Mouse (Mus musculus): ENCODE measurements around the gene Xpnpep3.
A peak's percentile ranks its signal among the peaks of the same experiment; 100 is the strongest.

Xpnpep3 gene

DNA sequence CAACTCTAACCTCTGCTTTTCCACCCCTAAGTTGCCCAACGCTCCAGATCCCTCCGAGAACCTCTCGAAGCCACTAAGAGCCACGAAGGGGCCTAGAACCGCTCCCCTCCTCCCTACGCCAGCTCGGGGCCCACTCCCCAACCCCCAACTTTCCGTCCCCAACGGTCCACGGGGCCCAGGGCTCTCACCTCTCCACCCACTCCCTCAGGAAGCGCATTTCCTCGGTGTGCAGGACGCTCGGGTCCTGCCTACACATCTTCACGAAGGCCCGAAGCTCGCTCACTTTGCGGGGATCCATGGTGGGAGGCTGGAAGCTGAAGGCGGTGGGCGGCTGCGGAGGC lies 671 bp upstream of the Xpnpep3 start:
- no peak for DNase-seq (ENCODE audit: inconsistent ontology term)

DNA sequence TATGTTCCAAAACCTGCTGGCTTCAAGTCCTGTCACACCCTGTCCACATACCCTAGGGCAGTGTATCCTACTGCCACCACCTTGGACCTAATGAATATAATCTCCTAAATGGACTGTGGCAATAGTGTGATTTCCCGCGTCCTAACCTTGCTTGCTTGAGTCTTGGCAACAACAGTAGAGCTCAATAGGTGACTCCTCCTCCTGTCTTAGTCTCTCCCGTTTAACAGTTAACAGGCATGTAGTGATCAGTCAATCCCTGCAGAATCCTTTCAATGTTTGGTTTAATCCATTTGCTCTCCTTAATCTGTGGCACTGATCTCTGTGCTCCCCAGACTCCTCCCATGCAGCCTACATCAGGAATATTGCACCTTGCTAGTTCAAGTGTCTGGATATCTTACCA lies 5.1 kb downstream of the Xpnpep3 start:
- no peak for DNase-seq (ENCODE audit: inconsistent ontology term)

DNA sequence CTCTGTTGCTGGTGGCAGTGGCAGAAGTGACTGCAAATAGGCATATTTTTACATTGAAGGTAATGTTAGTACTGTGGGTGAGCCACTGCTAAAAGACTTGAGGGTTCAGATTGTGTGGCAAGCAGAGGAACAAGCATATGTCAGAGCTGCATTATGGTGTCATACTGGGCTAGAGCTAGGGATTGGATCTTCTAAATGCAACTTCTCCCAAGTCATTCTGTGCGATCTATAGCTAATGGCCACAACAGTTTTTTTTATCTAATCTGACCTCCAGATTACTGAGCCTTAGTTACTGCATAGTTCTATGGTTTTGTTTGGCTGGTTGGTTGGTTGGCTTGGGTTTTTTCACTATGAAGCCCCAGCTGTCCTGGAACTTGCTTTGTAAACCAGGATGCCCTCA lies 8.3 kb downstream of the Xpnpep3 start, which contains the start of gene Dnajb7:
Gene Dnajb7 (minus strand): TSS at position 101 of the 400 bp plus-strand sequence.
- no peak for DNase-seq (ENCODE audit: inconsistent ontology term)

DNA sequence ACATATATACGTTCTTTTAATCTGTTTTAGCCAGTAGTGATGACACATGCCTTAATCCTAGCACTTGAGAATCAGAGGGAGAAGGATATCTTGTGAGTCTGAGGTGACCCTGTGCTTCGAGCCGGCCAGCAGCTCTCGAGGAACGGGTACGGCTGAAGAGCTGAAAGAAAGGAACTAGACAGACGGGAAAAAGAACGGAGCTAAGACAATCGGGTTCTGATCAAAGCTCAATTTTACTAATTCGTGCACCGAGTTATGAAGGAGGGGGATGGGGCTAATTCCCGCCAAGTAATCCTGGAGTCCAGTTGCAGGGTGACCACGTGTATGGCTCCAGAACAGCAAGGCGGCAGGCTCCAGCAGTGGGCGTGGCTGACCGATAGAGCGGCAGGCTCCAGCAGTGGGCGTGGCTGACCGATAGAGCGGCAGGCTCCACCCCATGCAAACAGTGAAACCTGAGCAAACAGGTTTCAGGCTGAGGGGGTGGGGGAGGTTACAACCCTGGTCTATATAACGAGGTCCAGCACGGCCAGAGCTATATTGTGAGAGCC lies 16.9 kb downstream of the Xpnpep3 start:
- peak; percentile 17 for DNase-seq (ENCODE audit: inconsistent ontology term)

GRCm38 (mm10) chr15:81418065-81418464 lies 18.1 kb downstream of the Xpnpep3 start:
- DNase-seq (ENCODE audit: inconsistent ontology term): no peak

- DNase-seq (ENCODE audit: inconsistent ontology term): peak; percentile 82
Observed at GRCm38 (mm10) chr15:81421454-81421853, 21.5 kb downstream of the Xpnpep3 start.

GRCm38 (mm10) chr15:81422156-81422681 lies 22.3 kb downstream of the Xpnpep3 start:
- no peak for DNase-seq (ENCODE audit: inconsistent ontology term)

GRCm38 (mm10) chr15:81425311-81425710 lies 25.4 kb downstream of the Xpnpep3 start:
- DNase-seq (ENCODE audit: inconsistent ontology term): no peak

DNA sequence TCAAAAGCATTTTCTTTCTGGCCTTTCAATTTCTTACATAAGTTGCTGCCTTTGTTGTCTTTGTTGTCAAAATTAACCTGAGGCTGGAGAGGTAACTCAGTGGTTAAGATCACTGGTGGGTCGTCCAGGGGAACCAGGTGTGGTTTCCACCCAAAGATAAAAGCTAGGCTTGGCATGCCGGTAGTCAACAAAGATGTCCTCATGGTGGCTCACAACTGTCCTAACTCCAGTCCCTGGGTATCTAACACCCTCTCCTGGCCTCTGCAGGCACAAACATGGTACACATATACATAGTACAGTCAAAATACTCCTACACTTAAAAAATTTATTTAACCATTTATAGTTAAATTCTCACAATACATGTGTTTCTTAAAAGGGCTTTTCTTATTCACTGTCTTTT lies 28.0 kb downstream of the Xpnpep3 start:
- no peak for DNase-seq (ENCODE audit: inconsistent ontology term)

DNA sequence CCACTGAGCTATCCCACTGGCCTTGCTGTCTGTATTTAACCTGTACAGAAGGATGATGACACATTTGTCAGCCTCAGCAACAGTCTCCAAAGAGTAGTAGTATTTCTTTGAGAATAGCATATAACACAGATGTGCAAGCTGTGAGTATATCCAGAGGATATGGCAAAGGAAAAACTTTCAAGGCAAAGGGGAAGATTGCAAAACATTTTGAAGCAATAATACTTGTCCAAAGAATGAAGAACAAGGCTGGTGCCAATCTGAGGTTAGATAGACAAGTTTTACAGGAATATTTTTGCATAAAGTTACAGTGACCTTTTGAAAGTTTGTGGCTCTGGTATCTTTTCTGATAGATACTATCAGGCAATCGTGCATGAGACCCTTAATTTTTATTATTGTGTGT lies 31.3 kb downstream of the Xpnpep3 start:
- no peak for DNase-seq (ENCODE audit: inconsistent ontology term)

DNA sequence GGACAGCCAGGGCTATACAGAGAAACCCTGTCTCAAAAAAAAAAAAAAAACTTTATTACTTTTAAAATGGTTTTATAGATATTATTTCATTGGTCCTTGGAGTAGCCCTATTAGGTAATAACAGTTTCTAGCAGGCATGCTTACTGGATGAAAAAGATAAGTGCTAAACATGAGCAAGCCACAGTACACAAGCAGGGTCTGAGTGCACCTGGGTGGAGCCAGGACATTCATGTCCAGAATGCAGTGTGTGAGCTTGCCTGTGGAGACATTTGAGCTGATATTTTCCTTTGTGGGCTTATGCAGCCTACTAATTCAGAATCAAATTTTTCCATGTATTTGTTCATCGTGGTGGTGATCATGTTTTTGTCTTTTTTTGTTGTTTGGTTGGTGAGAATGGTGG lies 38.4 kb downstream of the Xpnpep3 start:
- no peak for DNase-seq (ENCODE audit: inconsistent ontology term)

GRCm38 (mm10) chr15:81439236-81439635 lies 39.3 kb downstream of the Xpnpep3 start:
- DNase-seq (ENCODE audit: inconsistent ontology term): no peak

DNA sequence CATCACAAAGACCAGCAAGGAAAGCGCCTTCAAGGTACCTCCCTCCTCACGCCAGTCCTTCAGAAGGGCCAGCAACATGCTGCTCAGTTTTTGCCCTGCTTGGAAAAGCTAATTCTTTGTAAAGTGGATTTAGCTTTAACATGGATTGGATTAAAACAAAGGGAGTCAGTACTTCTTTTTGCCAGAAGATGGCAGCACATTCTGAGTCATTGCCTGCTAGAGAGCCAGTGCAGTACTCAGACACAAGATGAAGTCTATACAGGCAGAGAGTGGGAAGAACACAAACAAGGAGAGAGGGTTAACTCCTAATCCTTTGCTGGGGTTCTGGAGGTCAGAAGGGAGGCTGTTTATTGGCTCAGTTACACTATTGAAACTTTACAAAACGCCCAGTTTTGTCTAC lies 48.5 kb downstream of the Xpnpep3 start:
- peak; percentile 7 for DNase-seq (ENCODE audit: inconsistent ontology term)

DNA sequence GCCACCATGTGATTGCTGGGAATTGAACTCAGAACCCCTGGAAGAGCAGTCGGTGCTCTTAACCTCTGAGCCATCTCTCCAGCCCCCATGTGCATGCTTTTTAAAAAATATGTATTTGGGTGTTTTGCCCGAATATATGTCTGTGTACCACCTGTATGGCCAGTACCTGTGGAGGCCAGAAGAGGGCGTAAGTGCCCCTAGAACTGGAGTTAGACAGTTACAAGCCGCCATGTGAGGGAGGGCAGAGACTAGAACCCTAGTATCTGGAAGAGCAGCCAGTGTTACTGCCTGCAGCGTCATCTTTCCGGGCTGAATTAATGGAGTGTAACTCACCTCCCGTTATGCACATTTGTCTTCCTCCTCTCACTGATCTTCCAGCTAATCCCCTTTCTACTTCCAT lies 61.6 kb downstream of the Xpnpep3 start:
- DNase-seq (ENCODE audit: inconsistent ontology term): no peak

DNA sequence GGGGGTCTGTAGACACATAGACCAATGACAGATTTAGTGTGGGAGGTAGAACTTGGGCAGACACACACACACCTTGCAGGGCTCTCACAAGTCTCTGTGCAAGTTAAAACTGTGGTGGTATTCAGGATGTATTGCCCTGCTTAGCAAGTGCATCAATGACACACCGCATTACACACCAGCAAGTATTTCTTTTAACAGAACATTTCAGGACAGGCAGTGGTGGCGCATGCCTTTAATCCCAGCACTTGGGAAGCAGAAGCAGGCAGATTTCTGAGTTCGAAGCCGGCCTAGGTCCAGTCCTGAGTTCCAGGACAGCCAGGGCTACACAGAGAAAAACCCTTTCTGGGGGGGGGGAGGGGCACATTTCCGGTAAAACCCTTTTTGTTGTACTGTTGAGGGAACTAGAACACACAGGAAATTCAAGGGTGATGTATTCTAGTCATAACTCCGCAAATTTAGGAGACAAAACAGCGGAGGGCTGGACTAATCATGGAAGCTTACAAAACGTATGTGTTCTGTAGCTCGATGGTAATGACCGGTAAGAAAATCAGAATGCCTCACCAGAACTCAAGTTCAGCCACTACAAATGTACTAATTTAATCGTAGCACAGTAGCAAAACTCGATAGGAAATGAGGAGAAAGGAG lies 65.2 kb downstream of the Xpnpep3 start:
- no peak for DNase-seq (ENCODE audit: inconsistent ontology term)

GRCm38 (mm10) chr15:81465901-81466737 lies 66.2 kb downstream of the Xpnpep3 start, which contains the start of gene Rbx1:
Gene Rbx1 (plus strand): TSS chr15:81466296.
- DNase-seq (ENCODE audit: inconsistent ontology term): peak; percentile 100

DNA sequence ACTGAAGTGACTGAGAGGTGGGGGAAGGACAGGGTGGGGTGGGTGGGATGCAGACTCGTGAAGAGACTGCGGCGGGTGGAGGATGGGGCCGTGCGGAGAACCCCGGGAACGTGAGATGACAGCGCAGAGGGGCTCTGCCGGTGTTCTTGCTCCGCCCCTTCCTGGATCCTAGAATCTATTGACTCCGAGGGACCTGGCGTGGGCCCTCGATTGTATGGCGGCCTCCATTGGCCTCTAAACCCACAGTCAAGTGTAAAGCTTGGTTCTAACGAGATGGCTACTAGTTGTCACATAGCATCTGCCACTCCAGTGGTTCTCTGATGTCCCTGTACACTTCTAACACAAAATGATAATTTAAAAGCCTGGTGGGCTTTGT lies 66.8 kb downstream of the Xpnpep3 start:
- DNase-seq (ENCODE audit: inconsistent ontology term): no peak

DNA sequence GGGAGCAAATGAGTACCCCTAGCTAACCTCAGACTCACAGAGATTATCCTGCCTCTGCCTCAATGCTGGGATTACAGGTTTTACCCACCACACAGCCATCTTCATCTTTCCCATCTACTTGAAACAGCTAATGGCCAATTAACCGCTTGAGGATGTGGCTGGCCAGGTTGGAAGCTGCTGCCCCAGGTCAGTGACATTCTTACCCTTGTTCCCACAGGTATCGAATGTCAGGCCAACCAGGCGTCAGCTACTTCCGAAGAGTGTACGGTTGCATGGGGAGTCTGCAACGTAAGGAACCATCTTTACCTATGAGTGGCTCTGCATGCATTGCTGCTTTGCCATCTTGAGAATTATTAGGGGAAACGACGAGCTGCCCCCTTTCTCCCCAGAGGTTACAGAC lies 70.8 kb downstream of the Xpnpep3 start:
- no peak for DNase-seq (ENCODE audit: inconsistent ontology term)

GRCm38 (mm10) chr15:81472256-81472655 lies 72.3 kb downstream of the Xpnpep3 start:
- no peak for DNase-seq (ENCODE audit: inconsistent ontology term)

DNA sequence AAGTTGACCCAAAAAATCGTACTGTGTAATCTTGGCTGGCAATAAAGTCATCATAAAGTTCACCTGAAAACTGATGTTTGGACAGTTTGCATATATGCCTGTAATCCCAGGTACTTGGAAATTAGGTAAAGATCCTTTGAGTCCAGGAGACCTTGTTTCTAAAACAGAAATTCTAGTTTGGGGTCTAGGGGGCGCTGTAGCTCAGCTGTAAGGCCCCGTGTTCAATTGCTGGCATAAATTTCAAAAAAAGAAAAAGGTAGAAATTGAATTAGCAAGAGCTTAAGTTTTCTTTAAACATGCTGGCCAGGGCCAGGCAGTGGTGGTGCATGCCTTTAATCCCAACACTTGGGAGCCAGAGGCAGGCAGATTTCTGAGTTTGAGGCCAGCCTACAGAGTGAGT lies 75.7 kb downstream of the Xpnpep3 start:
- no peak for DNase-seq (ENCODE audit: inconsistent ontology term)

GRCm38 (mm10) chr15:81476597-81476996 lies 76.7 kb downstream of the Xpnpep3 start:
- no peak for DNase-seq (ENCODE audit: inconsistent ontology term)

- DNase-seq (ENCODE audit: inconsistent ontology term): no peak
Observed at GRCm38 (mm10) chr15:81479446-81480213, 79.7 kb downstream of the Xpnpep3 start.
